Comparison of ENCODE assay signal across 14 mouse cellular contexts in genomic region chr4:150454571-150455306, GRCm38 (mm10).
DNase-seq lines count a peak whose midpoint lies in the region; ATAC-seq and TF ChIP-seq lines count a peak whose summit lies in the region.
"Had no signal": no experiment of that assay in that cellular context is flagged by ENCODE, and none has a peak within 500 bp of the region (broad histone marks: within the 10 kb centered on the region; RNA-seq: fewer than 3 reads in every experiment).

No protein-coding gene starts in this region.

- H3K36me3 ChIP-seq in heart, embryonic 13.5 days, result no peaks in the 10 kb centered on the region
- H3K36me3 ChIP-seq in embryonic facial prominence, embryonic 12.5 days, result no peaks in the 10 kb centered on the region
- no peaks in the 10 kb centered on the region for H3K36me3 ChIP-seq in limb, embryonic 12.5 days
- H3K36me3 ChIP-seq: forebrain, embryonic 10.5 days; hindbrain, embryonic 10.5 days had no signal

- no peak for ATAC-seq in heart, embryonic 13.5 days (ENCODE audit: extremely low read depth, insufficient number of reproducible peaks, low FRiP score, low TSS enrichment)
- ATAC-seq in embryonic facial prominence, embryonic 12.5 days (ENCODE audit: insufficient number of reproducible peaks, insufficient read depth, low FRiP score, low TSS enrichment), result no peak
- ATAC-seq in limb, embryonic 12.5 days (ENCODE audit: insufficient number of reproducible peaks, insufficient read depth, low FRiP score, low TSS enrichment, low read depth), result no peak

- H3K27ac ChIP-seq in heart, embryonic 13.5 days (replicated peaks), result peak overlapping the region; percentile 70
- peak overlapping the region; percentile 18; the same call in 1 of the 2 replicates for H3K27ac ChIP-seq in layer of hippocampus, adult 2 months
- H3K27ac ChIP-seq in embryonic facial prominence, embryonic 12.5 days, result peak overlapping the region; percentile 32
- 0 out of 2 replicates have a peak overlapping the region, but pooled peaks have one; percentile 37 for H3K27ac ChIP-seq in limb, embryonic 12.5 days
- H3K27ac ChIP-seq: forebrain, embryonic 10.5 days; hindbrain, embryonic 10.5 days had no signal

- H3K4me3 ChIP-seq in heart, embryonic 13.5 days, result no peak overlapping the region
- no peak overlapping the region for H3K4me3 ChIP-seq in layer of hippocampus, adult 2 months
- H3K4me3 ChIP-seq in embryonic facial prominence, embryonic 12.5 days, result no peak overlapping the region
- no peak overlapping the region for H3K4me3 ChIP-seq in limb, embryonic 12.5 days (replicated peaks)
- H3K4me3 ChIP-seq: forebrain, embryonic 10.5 days; hindbrain, embryonic 10.5 days; myocyte had no signal

- 47% methylated on average over 12 of the region's 12 CpGs for WGBS in heart, embryonic 13.5 days
- 39% methylated on average over 12 of the region's 12 CpGs for WGBS in embryonic facial prominence, embryonic 12.5 days
- WGBS in limb, embryonic 12.5 days, result 73% methylated on average over 12 of the region's 12 CpGs

- DNase-seq in heart, postnatal 25 days (ENCODE audit: low spot score), result no peak
- DNase-seq in layer of hippocampus, adult 2 months (ENCODE audit: low spot score in 2 of 2), result no peak
- DNase-seq in layer of hippocampus, adult 11-12 months (ENCODE audit: low spot score), result no peak
- no peak for DNase-seq in embryo, embryonic 10.5 days (ENCODE audit: low spot score)
- DNase-seq: cerebellum, adult 18-20 months; kidney, postnatal 10 days; left cerebral cortex, postnatal 4 days; thymus, postnatal 4 days had no signal

- H3K27me3 ChIP-seq in heart, embryonic 13.5 days (replicated peaks), result no peaks in the 10 kb centered on the region
- H3K27me3 ChIP-seq in embryonic facial prominence, embryonic 12.5 days, result no peaks in the 10 kb centered on the region
- H3K27me3 ChIP-seq in limb, embryonic 12.5 days, result no peaks in the 10 kb centered on the region

- peaks cover 93% of the 10 kb centered on the region for H3K4me1 ChIP-seq in heart, embryonic 13.5 days
- H3K4me1 ChIP-seq in embryonic facial prominence, embryonic 12.5 days, result peaks cover 23% of the 10 kb centered on the region
- peaks cover 38% of the 10 kb centered on the region for H3K4me1 ChIP-seq in limb, embryonic 12.5 days (replicated peaks)

- H3K4me2 ChIP-seq in heart, embryonic 13.5 days, result no peak overlapping the region
- no peak overlapping the region for H3K4me2 ChIP-seq in embryonic facial prominence, embryonic 12.5 days (replicated peaks)
- no peak overlapping the region for H3K4me2 ChIP-seq in limb, embryonic 12.5 days

- H3K9me3 ChIP-seq in heart, embryonic 13.5 days, result no peaks in the 10 kb centered on the region
- H3K9me3 ChIP-seq in embryonic facial prominence, embryonic 12.5 days, result no peaks in the 10 kb centered on the region
- no peaks in the 10 kb centered on the region for H3K9me3 ChIP-seq in limb, embryonic 12.5 days
- H3K9me3 ChIP-seq: forebrain, embryonic 10.5 days; hindbrain, embryonic 10.5 days had no signal

- peak overlapping the region; percentile 41; the same call in 1 of the 2 replicates for H3K9ac ChIP-seq in heart, embryonic 13.5 days
- H3K9ac ChIP-seq in embryonic facial prominence, embryonic 12.5 days, result no peak overlapping the region
- H3K9ac ChIP-seq in limb, embryonic 12.5 days (replicated peaks), result no peak overlapping the region

- TF ChIP-seq CTCF in layer of hippocampus, adult 2 months (conservative IDR thresholded peaks at IDR 0.05), result no peak

- intact Hi-C loops in heart, postnatal 25 days (cut with DNase I), result no loop called here

Comparison
In these comparisons a context has a peak if more than half of its experiments do, and no peak if none do; other contexts are left out.
1. H3K27ac ChIP-seq: peak in every context shown above with its lines; median percentile 70 in heart, embryonic 13.5 days; 37 in limb, embryonic 12.5 days; 32 in embryonic facial prominence, embryonic 12.5 days; 18 in layer of hippocampus, adult 2 months.